Mouse (Mus musculus): ENCODE results near the gene Adssl1. TPM values are rescaled to one million over a fixed set of nuclear protein-coding genes. Genes with fewer than 3 reads are reported as not detected.

Adssl1 gene
- total and polyA plus RNA-seq, 2 experiments, result 21.7 to 26.7 TPM

GRCm38 (mm10) chr12:112576749-112577148 lies 43.1 kb upstream of the Adssl1 start:
- DNase-seq (ENCODE audit: extremely low read depth, low read depth, low spot score), result no peak
- 73% methylated on average over 3 of the region's 3 CpGs for WGBS
- Histone ChIP-seq H3K4me1 (ENCODE audit: control insufficient read depth, insufficient read depth, low read length) (peaks cover 5% of the 10 kb centered on the region), H3K9ac (ENCODE audit: low read depth, low read length) (no peak overlapping the region), H3K27ac (replicated peaks; ENCODE audit: insufficient read depth, low read depth, low read length) (no peak overlapping the region), H3K4me3 (ENCODE audit: insufficient read depth, low read depth, low read length) (no peak overlapping the region), H3K27me3 (ENCODE audit: control insufficient read depth, insufficient read depth, low read length) (no peaks in the 10 kb centered on the region), H3K36me3 (ENCODE audit: control insufficient read depth, insufficient read depth, low read length) (no peaks in the 10 kb centered on the region), H3K79me2 (ENCODE audit: control insufficient read depth, insufficient read depth, low read length) (no peaks in the 10 kb centered on the region)
- TF ChIP-seq POLR2A (IDR thresholded peaks at IDR 0.05; ENCODE audit: extremely low read depth, insufficient read depth, low read length), result no peak
- no peak for TF ChIP-seq CTCF (IDR thresholded peaks at IDR 0.05; ENCODE audit: low read depth, low read length)

- H3K79me2 ChIP-seq (ENCODE audit: control insufficient read depth, insufficient read depth, low read length), result no peaks in the 10 kb centered on the region
- TF ChIP-seq CTCF (IDR thresholded peaks at IDR 0.05; ENCODE audit: low read depth, low read length) (no peak), POLR2A (IDR thresholded peaks at IDR 0.05; ENCODE audit: extremely low read depth, insufficient read depth, low read length) (no peak)
- peaks cover 5% of the 10 kb centered on the region for H3K4me1 ChIP-seq (ENCODE audit: control insufficient read depth, insufficient read depth, low read length)
- H3K4me3 ChIP-seq (ENCODE audit: insufficient read depth, low read depth, low read length), result no peak overlapping the region
- H3K9ac ChIP-seq (ENCODE audit: low read depth, low read length), result no peak overlapping the region
- WGBS, result 73% methylated on average over 6 of the region's 6 CpGs
- H3K27me3 ChIP-seq (ENCODE audit: control insufficient read depth, insufficient read depth, low read length), result no peaks in the 10 kb centered on the region
- DNase-seq (ENCODE audit: extremely low read depth, low read depth, low spot score), result no peak
- no peaks in the 10 kb centered on the region for H3K36me3 ChIP-seq (ENCODE audit: control insufficient read depth, insufficient read depth, low read length)
- H3K27ac ChIP-seq (replicated peaks; ENCODE audit: insufficient read depth, low read depth, low read length), result no peak overlapping the region
Observed at GRCm38 (mm10) chr12:112578296-112579090, 41.4 kb upstream of the Adssl1 start.

- no peaks in the 10 kb centered on the region for H3K36me3 ChIP-seq (ENCODE audit: control insufficient read depth, insufficient read depth, low read length)
Observed at GRCm38 (mm10) chr12:112579430-112579829, 40.4 kb upstream of the Adssl1 start.

GRCm38 (mm10) chr12:112579926-112580325 lies 39.9 kb upstream of the Adssl1 start:
- WGBS, result 76% methylated on average over 8 of the region's 8 CpGs
- TF ChIP-seq POLR2A (IDR thresholded peaks at IDR 0.05; ENCODE audit: extremely low read depth, insufficient read depth, low read length), result no peak
- no peak for TF ChIP-seq CTCF (IDR thresholded peaks at IDR 0.05; ENCODE audit: low read depth, low read length)
- DNase-seq (ENCODE audit: extremely low read depth, low read depth, low spot score), result no peak

More at GRCm38 (mm10) chr12:112579430-112579829, 40.4 kb upstream of the Adssl1 start:
- TF ChIP-seq CTCF (IDR thresholded peaks at IDR 0.05; ENCODE audit: low read depth, low read length) (no peak), POLR2A (IDR thresholded peaks at IDR 0.05; ENCODE audit: extremely low read depth, insufficient read depth, low read length) (no peak)
- 83% methylated on average over 5 of the region's 5 CpGs for WGBS
- no peak overlapping the region for H3K4me3 ChIP-seq (ENCODE audit: insufficient read depth, low read depth, low read length)
- no peak overlapping the region for H3K9ac ChIP-seq (ENCODE audit: low read depth, low read length)
- no peak overlapping the region for H3K27ac ChIP-seq (replicated peaks; ENCODE audit: insufficient read depth, low read depth, low read length)
- H3K27me3 ChIP-seq (ENCODE audit: control insufficient read depth, insufficient read depth, low read length), result no peaks in the 10 kb centered on the region
- peaks cover 5% of the 10 kb centered on the region for H3K4me1 ChIP-seq (ENCODE audit: control insufficient read depth, insufficient read depth, low read length)
- H3K79me2 ChIP-seq (ENCODE audit: control insufficient read depth, insufficient read depth, low read length), result no peaks in the 10 kb centered on the region
- no peak for DNase-seq (ENCODE audit: extremely low read depth, low read depth, low spot score)

GRCm38 (mm10) chr12:112581113-112581512 lies 38.7 kb upstream of the Adssl1 start:
- H3K4me3 ChIP-seq (ENCODE audit: insufficient read depth, low read depth, low read length), result no peak overlapping the region
- no peaks in the 10 kb centered on the region for H3K27me3 ChIP-seq (ENCODE audit: control insufficient read depth, insufficient read depth, low read length)
- TF ChIP-seq POLR2A (IDR thresholded peaks at IDR 0.05; ENCODE audit: extremely low read depth, insufficient read depth, low read length) (no peak), CTCF (IDR thresholded peaks at IDR 0.05; ENCODE audit: low read depth, low read length) (no peak)
- H3K27ac ChIP-seq (replicated peaks; ENCODE audit: insufficient read depth, low read depth, low read length), result no peak overlapping the region
- peaks cover 15% of the 10 kb centered on the region for H3K4me1 ChIP-seq (ENCODE audit: control insufficient read depth, insufficient read depth, low read length)
- no peak overlapping the region for H3K9ac ChIP-seq (ENCODE audit: low read depth, low read length)
- H3K36me3 ChIP-seq (ENCODE audit: control insufficient read depth, insufficient read depth, low read length), result no peaks in the 10 kb centered on the region
- DNase-seq (ENCODE audit: extremely low read depth, low read depth, low spot score), result no peak
- 69% methylated on average over 3 of the region's 3 CpGs for WGBS
- H3K79me2 ChIP-seq (ENCODE audit: control insufficient read depth, insufficient read depth, low read length), result no peaks in the 10 kb centered on the region

More at GRCm38 (mm10) chr12:112579926-112580325, 39.9 kb upstream of the Adssl1 start:
- Histone ChIP-seq H3K27ac (replicated peaks; ENCODE audit: insufficient read depth, low read depth, low read length) (no peak overlapping the region), H3K4me3 (ENCODE audit: insufficient read depth, low read depth, low read length) (no peak overlapping the region), H3K9ac (ENCODE audit: low read depth, low read length) (no peak overlapping the region), H3K27me3 (ENCODE audit: control insufficient read depth, insufficient read depth, low read length) (no peaks in the 10 kb centered on the region), H3K4me1 (ENCODE audit: control insufficient read depth, insufficient read depth, low read length) (peaks cover 5% of the 10 kb centered on the region), H3K79me2 (ENCODE audit: control insufficient read depth, insufficient read depth, low read length) (no peaks in the 10 kb centered on the region), H3K36me3 (ENCODE audit: control insufficient read depth, insufficient read depth, low read length) (no peaks in the 10 kb centered on the region)

GRCm38 (mm10) chr12:112584954-112585353 lies 34.9 kb upstream of the Adssl1 start:
- DNase-seq (ENCODE audit: extremely low read depth, low read depth, low spot score), result no peak
- WGBS, result 70% methylated on average over 7 of the region's 7 CpGs
- no peak overlapping the region for H3K9ac ChIP-seq (ENCODE audit: low read depth, low read length)
- peak overlapping the region; percentile 16; the same call in 1 of the 2 replicates for H3K27ac ChIP-seq (replicated peaks; ENCODE audit: insufficient read depth, low read depth, low read length)
- peaks cover 32% of the 10 kb centered on the region for H3K4me1 ChIP-seq (ENCODE audit: control insufficient read depth, insufficient read depth, low read length)
- peaks cover 12% of the 10 kb centered on the region; the same call in 1 of the 2 replicates for H3K79me2 ChIP-seq (ENCODE audit: control insufficient read depth, insufficient read depth, low read length)
- H3K36me3 ChIP-seq (ENCODE audit: control insufficient read depth, insufficient read depth, low read length), result no peaks in the 10 kb centered on the region
- no peaks in the 10 kb centered on the region for H3K27me3 ChIP-seq (ENCODE audit: control insufficient read depth, insufficient read depth, low read length)
- no peak overlapping the region for H3K4me3 ChIP-seq (ENCODE audit: insufficient read depth, low read depth, low read length)
- TF ChIP-seq CTCF (IDR thresholded peaks at IDR 0.05; ENCODE audit: low read depth, low read length) (no peak), POLR2A (IDR thresholded peaks at IDR 0.05; ENCODE audit: extremely low read depth, insufficient read depth, low read length) (no peak)
